Mouse (Mus musculus) C2C12 (cell line): ENCODE data around the gene Gga2.

Source experiments
- CEBPB ChIP-seq: IDR thresholded peaks from one replicate; pipeline ENCODE4 v1.6.1; 2011; ENCODE audit warnings: low read depth, mild to moderate bottlenecking, control low read depth, moderate library complexity
- CTCF ChIP-seq: IDR thresholded peaks from one replicate; pipeline ENCODE4 v1.5.1; 2011; ENCODE audit not compliant: control insufficient read depth, insufficient read depth, insufficient read length
- MAX ChIP-seq: IDR thresholded peaks from one replicate; pipeline ENCODE4 v1.6.1; 2011; ENCODE audit warnings: mild to moderate bottlenecking, control low read depth
- MYOD1 ChIP-seq: IDR thresholded peaks from one replicate; pipeline ENCODE4 v1.6.1; 2011; ENCODE audit warnings: low read depth; ENCODE audit not compliant: control insufficient read depth, insufficient read length
- USF1 ChIP-seq: IDR thresholded peaks from one replicate; pipeline ENCODE4 v1.6.1; 2011; ENCODE audit warnings: low read depth, mild to moderate bottlenecking, control low read depth, moderate library complexity

DNA sequence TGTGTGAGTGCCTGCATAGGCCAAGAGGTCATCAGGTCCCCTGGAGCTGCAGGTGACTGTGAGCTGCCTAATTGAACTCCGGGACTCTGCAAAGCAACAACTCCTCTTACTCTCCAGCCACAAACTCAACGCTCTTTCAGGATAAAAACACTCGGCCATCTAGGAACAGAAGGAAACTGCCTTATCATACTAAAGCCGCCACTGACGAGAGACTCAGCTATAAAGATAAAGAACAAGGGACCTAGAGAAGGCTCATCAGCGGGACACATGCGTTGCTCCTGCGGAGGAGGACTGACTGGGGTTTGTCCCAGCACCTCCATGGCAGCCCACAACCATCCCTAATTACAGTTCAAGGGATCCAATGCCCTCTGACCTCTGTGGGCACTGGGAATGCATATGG is 52.8 kb downstream of the Gga2 start:
- TF ChIP-seq MAX = no peak
- no peak for TF ChIP-seq CTCF
- TF ChIP-seq USF1 = no peak
- no peak for TF ChIP-seq MYOD1
- no peak for TF ChIP-seq CEBPB
